Mouse (Mus musculus): ENCODE results near the gene Serpina3m. TPM values are rescaled to one million over a fixed set of nuclear protein-coding genes. Genes with fewer than 3 reads are reported as not detected.
"Not testable (repeated sequence)": the region's sequence is repeated elsewhere in the genome, so short reads cannot be mapped to it uniquely, and the experiment has no call there.

The Serpina3m gene
- total RNA-seq (2021): under 1 TPM; 0.14 to 0.55 TPM
- long read RNA-seq, experiment 1: 0 reads
- long read RNA-seq, experiment 2: 0 reads

- DNase-seq (ENCODE audit: low spot score): not testable (repeated sequence)
These were observed at the start of gene Serpina3m, which contains the start of gene Serpina3k for GRCm38 (mm10) chr12:104338226-104338625. Gene Serpina3m (plus strand): TSS chr12:104338486. Gene Serpina3k (plus strand): TSS chr12:104338486.

GRCm38 (mm10) chr12:104289872-104290271 is 48.4 kb upstream of the Serpina3m start:
- no peak for DNase-seq (ENCODE audit: low spot score)

GRCm38 (mm10) chr12:104293963-104294362 is 44.3 kb upstream of the Serpina3m start:
- no peak for DNase-seq (ENCODE audit: low spot score)

- no peak for DNase-seq (ENCODE audit: low spot score)
These were observed 40.2 kb upstream of the Serpina3m start for GRCm38 (mm10) chr12:104298049-104298448.

GRCm38 (mm10) chr12:104305991-104306390 is 32.3 kb upstream of the Serpina3m start:
- DNase-seq (ENCODE audit: low spot score): no peak

- no peak for DNase-seq (ENCODE audit: low spot score)
These were observed 24.0 kb upstream of the Serpina3m start, which contains the start of gene Serpina3j for GRCm38 (mm10) chr12:104314253-104314652. Gene Serpina3j (plus strand): TSS chr12:104314553.

GRCm38 (mm10) chr12:104322454-104322853 is 15.8 kb upstream of the Serpina3m start:
- no peak for DNase-seq (ENCODE audit: low spot score)

GRCm38 (mm10) chr12:104331701-104332100 is 6.6 kb upstream of the Serpina3m start:
- no peak for DNase-seq (ENCODE audit: low spot score)

- not testable (repeated sequence) for DNase-seq (ENCODE audit: low spot score)
These were observed 1.4 kb upstream of the Serpina3m start for GRCm38 (mm10) chr12:104336873-104337272.

GRCm38 (mm10) chr12:104338705-104339104 is 419 bp downstream of the Serpina3m start:
- DNase-seq (ENCODE audit: low spot score): no peak

- DNase-seq (ENCODE audit: low spot score): not testable (repeated sequence)
These were observed 4.2 kb downstream of the Serpina3m start for GRCm38 (mm10) chr12:104342489-104342888.

- DNase-seq (ENCODE audit: low spot score): no peak
These were observed 6.9 kb downstream of the Serpina3m start for GRCm38 (mm10) chr12:104345181-104345580.

GRCm38 (mm10) chr12:104345707-104346106 is 7.4 kb downstream of the Serpina3m start:
- DNase-seq (ENCODE audit: low spot score): no peak

GRCm38 (mm10) chr12:104347091-104347490 is 8.8 kb downstream of the Serpina3m start:
- DNase-seq (ENCODE audit: low spot score): no peak

- peak; percentile 34 for DNase-seq (ENCODE audit: low spot score)
These were observed 13.5 kb downstream of the Serpina3m start for GRCm38 (mm10) chr12:104351812-104352211.

GRCm38 (mm10) chr12:104356006-104356405 is 17.7 kb downstream of the Serpina3m start:
- DNase-seq (ENCODE audit: low spot score): no peak

- DNase-seq (ENCODE audit: low spot score): no peak
These were observed 31.7 kb downstream of the Serpina3m start for GRCm38 (mm10) chr12:104369986-104370385.

- DNase-seq (ENCODE audit: low spot score): not testable (repeated sequence)
These were observed 38.9 kb downstream of the Serpina3m start for GRCm38 (mm10) chr12:104377179-104377578.

- not testable (repeated sequence) for DNase-seq (ENCODE audit: low spot score)
These were observed 40.1 kb downstream of the Serpina3m start for GRCm38 (mm10) chr12:104378351-104378750.

GRCm38 (mm10) chr12:104378815-104379214 is 40.5 kb downstream of the Serpina3m start:
- DNase-seq (ENCODE audit: low spot score): not testable (repeated sequence)

GRCm38 (mm10) chr12:104379856-104380255 is 41.6 kb downstream of the Serpina3m start:
- DNase-seq (ENCODE audit: low spot score): no peak

GRCm38 (mm10) chr12:104381071-104381604 is 42.9 kb downstream of the Serpina3m start:
- not testable (repeated sequence) for DNase-seq (ENCODE audit: low spot score)

- DNase-seq (ENCODE audit: low spot score): not testable (repeated sequence)
These were observed 47.7 kb downstream of the Serpina3m start for GRCm38 (mm10) chr12:104385987-104386386.

Data from gastrocnemius, adult 18-20 months (tissue).